ENCODE assay signal across 8 mouse cellular contexts in the genomic region with DNA sequence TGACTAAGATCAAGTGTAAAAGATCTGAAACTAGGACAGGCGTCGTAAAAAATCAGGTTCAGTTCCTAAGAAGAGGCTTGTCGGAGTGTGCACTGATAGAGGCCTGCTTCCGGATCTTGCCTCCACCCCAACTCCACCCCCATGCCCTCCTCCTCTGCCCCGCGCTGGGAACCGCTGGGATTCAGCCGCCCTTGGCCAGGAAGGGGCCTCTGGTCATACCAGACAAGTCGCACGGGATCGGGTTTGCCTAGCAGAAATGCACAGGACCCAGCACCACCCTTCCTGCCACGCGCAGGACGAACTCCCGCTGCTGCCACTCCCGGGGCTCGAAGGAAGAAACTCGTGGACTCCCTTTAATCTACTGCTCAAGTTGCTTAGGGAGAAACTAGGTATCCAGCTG. TPM values are rescaled to one million over a fixed set of nuclear protein-coding genes. Genes with fewer than 3 reads are reported as not detected.
A peak's percentile ranks its signal among the peaks of the same experiment; 100 is the strongest.
DNase-seq lines count a peak whose midpoint lies in the region; ATAC-seq and TF ChIP-seq lines count a peak whose summit lies in the region.

No protein-coding gene starts in this region.

- no peak overlapping the region for H3K27ac ChIP-seq in embryonic facial prominence, embryonic 12.5 days
- 0 out of 2 replicates have a peak overlapping the region, but pooled peaks have one; percentile 4 for H3K27ac ChIP-seq in intestine, embryonic 16.5 days (ENCODE audit: low read length)
- H3K27ac ChIP-seq in liver, postnatal 0 days (ENCODE audit: low read depth): no peak overlapping the region
- no peak overlapping the region for H3K27ac ChIP-seq in stomach, embryonic 15.5 days

- H3K4me1 ChIP-seq in embryonic facial prominence, embryonic 12.5 days: peaks cover 23% of the 10 kb centered on the region
- peaks cover 8% of the 10 kb centered on the region; the same call in 1 of the 2 replicates for H3K4me1 ChIP-seq in intestine, embryonic 16.5 days (ENCODE audit: control insufficient read depth, insufficient read depth, low read length)
- H3K4me1 ChIP-seq in liver, postnatal 0 days (ENCODE audit: insufficient read depth): peaks cover 18% of the 10 kb centered on the region
- H3K4me1 ChIP-seq in stomach, embryonic 15.5 days: 0 out of 2 replicates have a peak, but pooled peaks cover 3% of the 10 kb centered on the region

- WGBS in embryonic facial prominence, embryonic 12.5 days: 15% methylated on average over 18 of the region's 18 CpGs
- 31% methylated on average over 18 of the region's 18 CpGs for WGBS in intestine, embryonic 16.5 days
- 33% methylated on average over 18 of the region's 18 CpGs for WGBS in liver, postnatal 0 days (ENCODE audit: insufficient replicate concordance)
- 24% methylated on average over 18 of the region's 18 CpGs for WGBS in stomach, embryonic 15.5 days

- TF ChIP-seq CTCF in liver, postnatal 0 days (IDR thresholded peaks at IDR 0.05; ENCODE audit: low read depth): no peak

- DNase-seq in cerebellum, postnatal 10 days: peak; percentile 27
- DNase-seq in cerebellum, postnatal 14 days: no peak
- DNase-seq in liver, postnatal 0 days: peak; percentile 43
- DNase-seq in right cerebral cortex, adult 18-20 months: no peak

- H3K27me3 ChIP-seq in embryonic facial prominence, embryonic 12.5 days: no peaks in the 10 kb centered on the region
- H3K27me3 ChIP-seq in intestine, embryonic 16.5 days (replicated peaks; ENCODE audit: control insufficient read depth, insufficient read depth, low read length): no peaks in the 10 kb centered on the region
- no peaks in the 10 kb centered on the region for H3K27me3 ChIP-seq in liver, postnatal 0 days (ENCODE audit: insufficient read depth, low read length)
- no peaks in the 10 kb centered on the region for H3K27me3 ChIP-seq in stomach, embryonic 15.5 days (replicated peaks)

- ATAC-seq in embryonic facial prominence, embryonic 12.5 days (ENCODE audit: insufficient number of reproducible peaks, insufficient read depth, low FRiP score, low TSS enrichment): no peak
- ATAC-seq in intestine, embryonic 16.5 days: no peak
- no peak for ATAC-seq in liver, postnatal 0 days
- ATAC-seq in stomach, embryonic 15.5 days (ENCODE audit: insufficient read depth, low FRiP score, low read depth): no peak
- no peak for ATAC-seq in erythroid progenitor cell, adult 5-6 weeks (replicated peaks; ENCODE audit: low FRiP score, poor library complexity, severe bottlenecking)

- H3K9me3 ChIP-seq in embryonic facial prominence, embryonic 12.5 days: no peaks in the 10 kb centered on the region
- H3K9me3 ChIP-seq in intestine, embryonic 16.5 days (ENCODE audit: control insufficient read depth, low read length): no peaks in the 10 kb centered on the region
- no peaks in the 10 kb centered on the region for H3K9me3 ChIP-seq in liver, postnatal 0 days (ENCODE audit: low read length)
- H3K9me3 ChIP-seq in stomach, embryonic 15.5 days: no peaks in the 10 kb centered on the region

- TF ChIP-seq EP300 in liver, postnatal 0 days (IDR thresholded peaks at IDR 0.05; ENCODE audit: low read depth): no peak

- H3K4me3 ChIP-seq in embryonic facial prominence, embryonic 12.5 days: 0 out of 2 replicates have a peak overlapping the region, but pooled peaks have one; percentile 5
- peak overlapping the region; percentile 26 for H3K4me3 ChIP-seq in intestine, embryonic 16.5 days (ENCODE audit: low read length)
- H3K4me3 ChIP-seq in liver, postnatal 0 days (ENCODE audit: low read depth, low read length): no peak overlapping the region
- H3K4me3 ChIP-seq in stomach, embryonic 15.5 days (replicated peaks): peak overlapping the region; percentile 10; the same call in 1 of the 2 replicates

- peak overlapping the region; percentile 35 for H3K4me2 ChIP-seq in embryonic facial prominence, embryonic 12.5 days (replicated peaks)
- peak overlapping the region; percentile 48 for H3K4me2 ChIP-seq in intestine, embryonic 16.5 days (ENCODE audit: low read depth, low read length)
- H3K4me2 ChIP-seq in liver, postnatal 0 days (ENCODE audit: low read depth, low read length): peak overlapping the region; percentile 53
- peak overlapping the region; percentile 40 for H3K4me2 ChIP-seq in stomach, embryonic 15.5 days

- no peak overlapping the region for H3K9ac ChIP-seq in embryonic facial prominence, embryonic 12.5 days
- peak overlapping the region; percentile 53; the same call in 1 of the 2 replicates for H3K9ac ChIP-seq in intestine, embryonic 16.5 days (ENCODE audit: low read depth, low read length)
- H3K9ac ChIP-seq in liver, postnatal 0 days (replicated peaks): no peak overlapping the region
- H3K9ac ChIP-seq in stomach, embryonic 15.5 days: no peak overlapping the region

- no peaks in the 10 kb centered on the region for H3K36me3 ChIP-seq in embryonic facial prominence, embryonic 12.5 days
- H3K36me3 ChIP-seq in intestine, embryonic 16.5 days (ENCODE audit: control insufficient read depth, insufficient read depth, low read length): no peaks in the 10 kb centered on the region
- no peaks in the 10 kb centered on the region for H3K36me3 ChIP-seq in liver, postnatal 0 days (replicated peaks; ENCODE audit: insufficient read depth, low read length)
- no peaks in the 10 kb centered on the region for H3K36me3 ChIP-seq in stomach, embryonic 15.5 days

RNA-seq across cellular contexts. Expression of gene L3hypdh, which starts 2.9 kb away (rescaled TPM):
- 17.6 and 17.7 TPM in 2 replicates for polyA plus RNA-seq in embryonic facial prominence, embryonic 12.5 days (2016; fragmentation: Nextera tagmentation; extraction: Ambion mirVana)
- polyA plus RNA-seq in intestine, embryonic 16.5 days (2015; fragmentation: Nextera tagmentation; extraction: Ambion mirVana): 13.6 and 15.7 TPM in 2 replicates
- 19.2 and 20.2 TPM in 2 replicates for polyA plus RNA-seq in liver, postnatal 0 days (2015; fragmentation: Nextera tagmentation; extraction: Ambion mirVana)
- polyA plus RNA-seq in stomach, embryonic 15.5 days (2015; fragmentation: Nextera tagmentation; extraction: Ambion mirVana): 15.8 and 16.4 TPM in 2 replicates
- not detected in 2 replicates for total RNA-seq in erythroid progenitor cell, adult 5-6 weeks (2015; ENCODE audit: low replicate concordance)
- 0.77 TPM in 1 of 2 replicates, not detected in the other for total RNA-seq in erythroid progenitor cell, adult 5-6 weeks (2017; ENCODE audit: low replicate concordance)

RNA-seq across cellular contexts. Expression of gene Jkamp, which starts 3.0 kb away (rescaled TPM):
- 65.6 and 77.9 TPM in 2 replicates for polyA plus RNA-seq in embryonic facial prominence, embryonic 12.5 days (2016; fragmentation: Nextera tagmentation; extraction: Ambion mirVana)
- polyA plus RNA-seq in intestine, embryonic 16.5 days (2015; fragmentation: Nextera tagmentation; extraction: Ambion mirVana): 49.5 and 59.6 TPM in 2 replicates
- polyA plus RNA-seq in liver, postnatal 0 days (2015; fragmentation: Nextera tagmentation; extraction: Ambion mirVana): 28.1 and 28.6 TPM in 2 replicates
- polyA plus RNA-seq in stomach, embryonic 15.5 days (2015; fragmentation: Nextera tagmentation; extraction: Ambion mirVana): 61.9 and 71.8 TPM in 2 replicates
- 2.9 and 13.0 TPM in 2 replicates for total RNA-seq in erythroid progenitor cell, adult 5-6 weeks (2015; ENCODE audit: low replicate concordance)
- 0.90 and 6.1 TPM in 2 replicates for total RNA-seq in erythroid progenitor cell, adult 5-6 weeks (2017; ENCODE audit: low replicate concordance)

RNA-seq across cellular contexts. Expression of gene Gpr135, which starts 11.4 kb away (rescaled TPM):
- 1.0 and 1.4 TPM in 2 replicates for polyA plus RNA-seq in embryonic facial prominence, embryonic 12.5 days (2016; fragmentation: Nextera tagmentation; extraction: Ambion mirVana)
- polyA plus RNA-seq in intestine, embryonic 16.5 days (2015; fragmentation: Nextera tagmentation; extraction: Ambion mirVana): 0.36 and 0.38 TPM in 2 replicates
- 0.60 and 0.75 TPM in 2 replicates for polyA plus RNA-seq in liver, postnatal 0 days (2015; fragmentation: Nextera tagmentation; extraction: Ambion mirVana)
- polyA plus RNA-seq in stomach, embryonic 15.5 days (2015; fragmentation: Nextera tagmentation; extraction: Ambion mirVana): 0.54 and 0.77 TPM in 2 replicates
- total RNA-seq in erythroid progenitor cell, adult 5-6 weeks (2015; ENCODE audit: low replicate concordance): not detected in 2 replicates
- total RNA-seq in erythroid progenitor cell, adult 5-6 weeks (2017; ENCODE audit: low replicate concordance): not detected in 2 replicates

Comparison
In these comparisons a context has a peak if more than half of its experiments do, and no peak if none do; other contexts are left out.
1. DNase-seq: peak in cerebellum, postnatal 10 days (2 of 2) and liver, postnatal 0 days (single experiment); none in cerebellum, postnatal 14 days (0 of 2) and right cerebral cortex, adult 18-20 months (single experiment).
2. Peak in every context shown above with its lines, with median percentiles within 50 percentile points of each other: H3K4me2 ChIP-seq.